Mouse (Mus musculus) stomach, postnatal 0 days (tissue): ENCODE measurements around the gene Rpl26.

ENCODE experiments used
- CTCF ChIP-seq: IDR thresholded peaks from 2 replicates; pipeline ENCODE4 v1.5.1; 2016; ENCODE audit warnings: antibody characterized with exemption, low read depth, mild to moderate bottlenecking, moderate library complexity
- EP300 ChIP-seq: optimal IDR thresholded peaks from 2 replicates; pipeline ENCODE3; 2016; ENCODE audit warnings: antibody characterized with exemption

- TF ChIP-seq CTCF (no peak), EP300 (no peak)
These were observed 23.4 kb downstream of the Rpl26 start for GRCm38 (mm10) chr11:68924749-68925148.
